Mouse (Mus musculus) forelimb bud, embryonic 11.5 days (tissue): ENCODE measurements around the gene Srsx.
"Not testable (repeated sequence)": the region's sequence is repeated elsewhere in the genome, so short reads cannot be mapped to it uniquely, and the experiment has no call there.

ENCODE experiments used
- DNase-seq: peaks from one replicate; pipeline ENCODE4 v3.0.0-alpha.2; 2012; ENCODE audit warnings: low read depth, low spot score

Gene Srsx

DNA sequence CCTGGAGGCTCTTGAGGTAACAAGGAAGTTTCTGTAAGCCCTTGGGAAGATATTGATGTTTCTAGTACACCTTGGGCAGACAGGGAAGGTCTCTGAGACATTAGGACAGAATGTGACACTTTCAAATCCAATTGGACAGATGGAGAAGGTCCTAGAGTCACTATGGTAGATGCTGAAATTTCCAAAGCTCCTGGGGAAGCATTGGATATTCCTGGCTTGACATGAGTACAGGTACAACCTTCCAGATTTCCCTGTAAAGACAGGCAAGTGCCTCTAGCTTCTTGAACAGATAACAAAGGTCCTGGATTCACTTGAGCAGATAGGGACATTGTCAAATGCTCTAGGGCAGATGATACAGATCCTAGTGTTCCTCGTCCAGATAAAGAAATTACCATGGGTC is at the start of gene Srsx:
Srsx (minus strand) TSS at position 101 of the 400 bp plus-strand sequence.
- DNase-seq = not testable (repeated sequence)

DNA sequence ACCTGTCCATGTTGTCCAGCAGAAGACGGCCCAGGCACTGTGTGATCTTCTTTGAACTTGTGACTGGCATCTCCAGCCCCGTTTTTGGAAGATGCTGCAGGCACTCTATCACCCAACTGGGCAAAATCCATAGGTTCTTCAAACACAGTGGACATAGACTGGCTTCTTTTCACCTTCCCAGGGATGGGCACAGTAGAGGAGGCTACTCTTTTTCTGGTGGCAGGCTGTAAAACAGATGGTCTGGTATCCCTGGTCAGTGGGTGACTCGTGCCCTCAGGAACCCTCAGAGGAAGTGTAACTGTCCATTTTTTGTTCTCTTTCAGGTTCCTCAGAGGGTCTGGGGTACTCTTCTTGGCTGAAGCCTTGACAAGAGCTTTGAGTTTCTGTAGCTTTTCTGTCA is 24.5 kb upstream of the Srsx start, which contains the start of gene Gm17577:
Gm17577 (minus strand) TSS at position 101 of the 400 bp plus-strand sequence.
- DNase-seq = not testable (repeated sequence)
